12 mouse cellular contexts compared by ENCODE assay signal in genomic region chr5:135042105-135042788, GRCm38 (mm10). TPM values are rescaled to one million over a fixed set of nuclear protein-coding genes. Genes with fewer than 3 reads are reported as not detected.
DNase-seq lines count a peak whose midpoint lies in the region; ATAC-seq and TF ChIP-seq lines count a peak whose summit lies in the region.
"Had no signal": no experiment of that assay in that cellular context is flagged by ENCODE, and none has a peak within 500 bp of the region (broad histone marks: within the 10 kb centered on the region; RNA-seq: fewer than 3 reads in every experiment).

No protein-coding gene starts in this region.

- H3K4me2 ChIP-seq in heart, embryonic 11.5 days = peak overlapping the region; percentile 30
- no peak overlapping the region for H3K4me2 ChIP-seq in midbrain, embryonic 11.5 days
- no peak overlapping the region for H3K4me2 ChIP-seq in midbrain, embryonic 14.5 days (ENCODE audit: low read length)
- H3K4me2 ChIP-seq in liver, embryonic 12.5 days = peak overlapping the region; percentile 70
- H3K4me2 ChIP-seq: neural tube, embryonic 12.5 days had no signal

- no peaks in the 10 kb centered on the region for H3K9me3 ChIP-seq in heart, embryonic 11.5 days (replicated peaks; ENCODE audit: control insufficient read depth, low read length)
- H3K9me3 ChIP-seq in midbrain, embryonic 11.5 days (ENCODE audit: control insufficient read depth, low read length) = no peaks in the 10 kb centered on the region
- no peaks in the 10 kb centered on the region for H3K9me3 ChIP-seq in midbrain, embryonic 14.5 days (ENCODE audit: control insufficient read depth, low read length)
- no peaks in the 10 kb centered on the region for H3K9me3 ChIP-seq in liver, embryonic 12.5 days (replicated peaks)
- H3K9me3 ChIP-seq: neural tube, embryonic 12.5 days had no signal

- no peak overlapping the region for H3K4me3 ChIP-seq in heart, embryonic 11.5 days (ENCODE audit: low read depth, low read length)
- H3K4me3 ChIP-seq in heart, adult 2 months = no peak overlapping the region
- no peak overlapping the region for H3K4me3 ChIP-seq in midbrain, embryonic 11.5 days (ENCODE audit: low read depth, low read length)
- H3K4me3 ChIP-seq in midbrain, embryonic 14.5 days (replicated peaks; ENCODE audit: low read depth, low read length) = no peak overlapping the region
- peak overlapping the region; percentile 48 for H3K4me3 ChIP-seq in liver, embryonic 12.5 days
- H3K4me3 ChIP-seq: neural tube, embryonic 12.5 days had no signal

- no peaks in the 10 kb centered on the region for H3K27me3 ChIP-seq in heart, embryonic 11.5 days (ENCODE audit: control insufficient read depth, insufficient read depth, low read length)
- no peaks in the 10 kb centered on the region for H3K27me3 ChIP-seq in heart, adult 2 months (ENCODE audit: control insufficient read depth, insufficient read depth, low read length)
- H3K27me3 ChIP-seq in midbrain, embryonic 11.5 days (ENCODE audit: control insufficient read depth, insufficient read depth, low read length) = no peaks in the 10 kb centered on the region
- no peaks in the 10 kb centered on the region for H3K27me3 ChIP-seq in midbrain, embryonic 14.5 days (ENCODE audit: control insufficient read depth, insufficient read depth, low read length)
- H3K27me3 ChIP-seq in liver, embryonic 12.5 days (replicated peaks) = no peaks in the 10 kb centered on the region
- H3K27me3 ChIP-seq: neural tube, embryonic 12.5 days had no signal

- DNase-seq in heart, adult 2 months = no peak
- peak; percentile 66 for DNase-seq in midbrain, embryonic 11.5 days (ENCODE audit: low spot score, missing footprints)
- no peak for DNase-seq in midbrain, embryonic 14.5 days
- no peak for DNase-seq in layer of hippocampus, adult 9-11 months
- DNase-seq in adrenal gland, adult 2 months = no peak
- no peak for DNase-seq in gastrocnemius, adult 8-10 months (ENCODE audit: low spot score in 2 of 2)
- DNase-seq: cerebellum, adult 11-12 months; lung, postnatal 4 days; thymus, adult 18-20 months had no signal

- 34% methylated on average over 21 of the region's 21 CpGs for WGBS in heart, embryonic 11.5 days (ENCODE audit: insufficient replicate concordance)
- WGBS in heart, adult 2 months = 71% methylated on average over 21 of the region's 21 CpGs
- 24% methylated on average over 21 of the region's 21 CpGs for WGBS in midbrain, embryonic 11.5 days
- WGBS in midbrain, embryonic 14.5 days = 25% methylated on average over 21 of the region's 21 CpGs
- WGBS in liver, embryonic 12.5 days (ENCODE audit: insufficient replicate concordance) = 28% methylated on average over 20 of the region's 21 CpGs

- intact Hi-C loops in heart, adult 2 months (cut with DNase I) = no loop called here

- peaks cover 15% of the 10 kb centered on the region for H3K4me1 ChIP-seq in heart, embryonic 11.5 days (ENCODE audit: control insufficient read depth, insufficient read depth, low read length)
- no peaks in the 10 kb centered on the region for H3K4me1 ChIP-seq in heart, adult 2 months (ENCODE audit: control insufficient read depth, insufficient read depth, low read length)
- no peaks in the 10 kb centered on the region for H3K4me1 ChIP-seq in midbrain, embryonic 11.5 days (ENCODE audit: control insufficient read depth, insufficient read depth, low read length)
- H3K4me1 ChIP-seq in midbrain, embryonic 14.5 days (ENCODE audit: control insufficient read depth, insufficient read depth, low read length) = no peaks in the 10 kb centered on the region
- peaks cover 45% of the 10 kb centered on the region for H3K4me1 ChIP-seq in liver, embryonic 12.5 days
- H3K4me1 ChIP-seq: neural tube, embryonic 12.5 days had no signal

- no peak for TF ChIP-seq EP300 in heart, adult 2 months (IDR thresholded peaks at IDR 0.05; ENCODE audit: insufficient read depth, low read depth, low read length)

- ATAC-seq in heart, embryonic 11.5 days (replicated peaks; ENCODE audit: insufficient number of reproducible peaks, low FRiP score, low TSS enrichment) = peak; percentile 31; the same call in 1 of the 2 replicates
- ATAC-seq in midbrain, embryonic 11.5 days (ENCODE audit: low FRiP score) = 0 out of 2 replicates have a peak, but pooled peaks have one; percentile 22
- ATAC-seq in midbrain, embryonic 14.5 days (ENCODE audit: low FRiP score, low TSS enrichment) = no peak
- peak; percentile 71 for ATAC-seq in liver, embryonic 12.5 days

- no peak overlapping the region for H3K27ac ChIP-seq in heart, embryonic 11.5 days (ENCODE audit: low read depth, low read length)
- no peak overlapping the region for H3K27ac ChIP-seq in heart, adult 2 months
- H3K27ac ChIP-seq in midbrain, embryonic 11.5 days (ENCODE audit: low read depth, low read length) = no peak overlapping the region
- no peak overlapping the region for H3K27ac ChIP-seq in midbrain, embryonic 14.5 days (replicated peaks; ENCODE audit: low read depth, low read length)
- H3K27ac ChIP-seq in liver, embryonic 12.5 days = peak overlapping the region; percentile 48
- H3K27ac ChIP-seq: neural tube, embryonic 12.5 days had no signal

- no peak for TF ChIP-seq CTCF in heart, adult 2 months (IDR thresholded peaks at IDR 0.05)

- no peaks in the 10 kb centered on the region for H3K79me2 ChIP-seq in heart, adult 2 months (replicated peaks; ENCODE audit: control insufficient read depth, insufficient read depth, low read length)

- TF ChIP-seq POLR2A in heart, adult 2 months (IDR thresholded peaks at IDR 0.05; ENCODE audit: insufficient read depth, low read depth, low read length) = no peak

- H3K9ac ChIP-seq in heart, embryonic 11.5 days (ENCODE audit: low read depth, low read length) = no peak overlapping the region
- no peak overlapping the region for H3K9ac ChIP-seq in heart, adult 2 months (ENCODE audit: low read depth, low read length)
- H3K9ac ChIP-seq in midbrain, embryonic 11.5 days (ENCODE audit: low read length) = no peak overlapping the region
- H3K9ac ChIP-seq in midbrain, embryonic 14.5 days (replicated peaks; ENCODE audit: low read length) = no peak overlapping the region
- peak overlapping the region; percentile 56; the same call in 1 of the 2 replicates for H3K9ac ChIP-seq in liver, embryonic 12.5 days
- H3K9ac ChIP-seq: neural tube, embryonic 12.5 days had no signal

- H3K36me3 ChIP-seq in heart, embryonic 11.5 days (ENCODE audit: control insufficient read depth, insufficient read depth, low read length) = peaks cover 8% of the 10 kb centered on the region
- H3K36me3 ChIP-seq in heart, adult 2 months (ENCODE audit: control insufficient read depth, insufficient read depth, low read length) = no peaks in the 10 kb centered on the region
- H3K36me3 ChIP-seq in midbrain, embryonic 11.5 days (ENCODE audit: control insufficient read depth, insufficient read depth, low read length) = peaks cover 2% of the 10 kb centered on the region; the same call in 1 of the 2 replicates
- H3K36me3 ChIP-seq in midbrain, embryonic 14.5 days (ENCODE audit: control insufficient read depth, insufficient read depth, low read length) = peaks cover 21% of the 10 kb centered on the region
- peaks cover 20% of the 10 kb centered on the region for H3K36me3 ChIP-seq in liver, embryonic 12.5 days

RNA-seq across cellular contexts. Expression of gene Stx1a, which starts 19.0 kb away (rescaled TPM):
- 10.4 and 13.4 TPM in 2 replicates for polyA plus RNA-seq in heart, embryonic 11.5 days (2014; fragmentation: Nextera tagmentation; extraction: Ambion mirVana)
- total RNA-seq in heart, adult 2 months (2021) = 1 to 10 TPM; 1.4 to 1.5 TPM
- 4.7 and 5.1 TPM in 2 replicates for polyA plus RNA-seq in heart, adult 2 months (2012; rRNA removed)
- 16.1 and 17.7 TPM in 2 replicates for polyA plus RNA-seq in midbrain, embryonic 11.5 days (2014; fragmentation: Nextera tagmentation; extraction: Ambion mirVana)
- polyA plus RNA-seq in midbrain, embryonic 14.5 days (2014; fragmentation: Nextera tagmentation; extraction: Ambion mirVana) = 106 and 137 TPM in 2 replicates
- polyA plus RNA-seq in liver, embryonic 12.5 days (2016; fragmentation: Nextera tagmentation; extraction: Ambion mirVana) = 2.7 and 2.8 TPM in 2 replicates
- 1 to 10 TPM; 5.9 to 7.5 TPM for total RNA-seq in adrenal gland, adult 2 months (2021)
- 23.2 and 31.8 TPM in 2 replicates for polyA plus RNA-seq in adrenal gland, adult 2 months (2012; rRNA removed)
- total RNA-seq in gastrocnemius, adult 8-10 months (2022) = 1 to 10 TPM in 1 of 4 experiments, under 1 TPM in 3; 0.22 to 1.3 (median 0.39) TPM

RNA-seq across cellular contexts. Expression of gene Dnajc30, which starts 21.8 kb away (rescaled TPM):
- 29.2 and 30.9 TPM in 2 replicates for polyA plus RNA-seq in heart, embryonic 11.5 days (2014; fragmentation: Nextera tagmentation; extraction: Ambion mirVana)
- 10 to 100 TPM; 38.4 to 46.1 TPM for total RNA-seq in heart, adult 2 months (2021)
- polyA plus RNA-seq in heart, adult 2 months (2012; rRNA removed) = 34.7 and 35.7 TPM in 2 replicates
- 30.0 and 30.2 TPM in 2 replicates for polyA plus RNA-seq in midbrain, embryonic 11.5 days (2014; fragmentation: Nextera tagmentation; extraction: Ambion mirVana)
- polyA plus RNA-seq in midbrain, embryonic 14.5 days (2014; fragmentation: Nextera tagmentation; extraction: Ambion mirVana) = 47.3 and 49.3 TPM in 2 replicates
- 15.9 and 19.1 TPM in 2 replicates for polyA plus RNA-seq in liver, embryonic 12.5 days (2016; fragmentation: Nextera tagmentation; extraction: Ambion mirVana)
- 10 to 100 TPM; 30.7 to 43.3 TPM for total RNA-seq in adrenal gland, adult 2 months (2021)
- 85.4 and 105 TPM in 2 replicates for polyA plus RNA-seq in adrenal gland, adult 2 months (2012; rRNA removed)
- total RNA-seq in gastrocnemius, adult 8-10 months (2022) = 10 to 100 TPM; 24.3 to 26.8 (median 25.8) TPM

RNA-seq across cellular contexts. Expression of gene Bud23, which starts 22.5 kb away (rescaled TPM):
- 74.8 and 78.3 TPM in 2 replicates for polyA plus RNA-seq in heart, embryonic 11.5 days (2014; fragmentation: Nextera tagmentation; extraction: Ambion mirVana)
- 10 to 100 TPM; 20.5 to 21.1 TPM for total RNA-seq in heart, adult 2 months (2021)
- polyA plus RNA-seq in heart, adult 2 months (2012; rRNA removed) = 26.2 and 29.8 TPM in 2 replicates
- polyA plus RNA-seq in midbrain, embryonic 11.5 days (2014; fragmentation: Nextera tagmentation; extraction: Ambion mirVana) = 105 and 116 TPM in 2 replicates
- polyA plus RNA-seq in midbrain, embryonic 14.5 days (2014; fragmentation: Nextera tagmentation; extraction: Ambion mirVana) = 63.8 and 71.7 TPM in 2 replicates
- 97.8 and 104 TPM in 2 replicates for polyA plus RNA-seq in liver, embryonic 12.5 days (2016; fragmentation: Nextera tagmentation; extraction: Ambion mirVana)
- total RNA-seq in adrenal gland, adult 2 months (2021) = 10 to 100 TPM; 46.3 to 62.4 TPM
- polyA plus RNA-seq in adrenal gland, adult 2 months (2012; rRNA removed) = 62.8 and 65.6 TPM in 2 replicates
- 10 to 100 TPM; 25.7 to 36.4 (median 29.8) TPM for total RNA-seq in gastrocnemius, adult 8-10 months (2022)

RNA-seq across cellular contexts. Expression of gene Abhd11, which starts 33.3 kb away (rescaled TPM):
- 58.2 and 59.9 TPM in 2 replicates for polyA plus RNA-seq in heart, embryonic 11.5 days (2014; fragmentation: Nextera tagmentation; extraction: Ambion mirVana)
- 10 to 100 TPM; 56.9 to 64.5 TPM for total RNA-seq in heart, adult 2 months (2021)
- 90.2 and 110 TPM in 2 replicates for polyA plus RNA-seq in heart, adult 2 months (2012; rRNA removed)
- 37.8 and 41.2 TPM in 2 replicates for polyA plus RNA-seq in midbrain, embryonic 11.5 days (2014; fragmentation: Nextera tagmentation; extraction: Ambion mirVana)
- polyA plus RNA-seq in midbrain, embryonic 14.5 days (2014; fragmentation: Nextera tagmentation; extraction: Ambion mirVana) = 58.0 and 81.5 TPM in 2 replicates
- polyA plus RNA-seq in liver, embryonic 12.5 days (2016; fragmentation: Nextera tagmentation; extraction: Ambion mirVana) = 39.1 and 45.3 TPM in 2 replicates
- 10 to 100 TPM; 51.7 to 52.4 TPM for total RNA-seq in adrenal gland, adult 2 months (2021)
- 90.8 and 100.0 TPM in 2 replicates for polyA plus RNA-seq in adrenal gland, adult 2 months (2012; rRNA removed)
- total RNA-seq in gastrocnemius, adult 8-10 months (2022) = 10 to 100 TPM; 38.5 to 54.3 (median 46.0) TPM

RNA-seq across cellular contexts. Expression of gene Vps37d, which starts 35.8 kb away (rescaled TPM):
- 2.0 and 2.6 TPM in 2 replicates for polyA plus RNA-seq in heart, embryonic 11.5 days (2014; fragmentation: Nextera tagmentation; extraction: Ambion mirVana)
- under 1 TPM; 0.52 to 0.57 TPM for total RNA-seq in heart, adult 2 months (2021)
- polyA plus RNA-seq in heart, adult 2 months (2012; rRNA removed) = 0.61 and 0.72 TPM in 2 replicates
- polyA plus RNA-seq in midbrain, embryonic 11.5 days (2014; fragmentation: Nextera tagmentation; extraction: Ambion mirVana) = 6.8 and 9.6 TPM in 2 replicates
- 33.4 and 40.7 TPM in 2 replicates for polyA plus RNA-seq in midbrain, embryonic 14.5 days (2014; fragmentation: Nextera tagmentation; extraction: Ambion mirVana)
- 1.2 and 1.3 TPM in 2 replicates for polyA plus RNA-seq in liver, embryonic 12.5 days (2016; fragmentation: Nextera tagmentation; extraction: Ambion mirVana)
- total RNA-seq in adrenal gland, adult 2 months (2021) = 1 to 10 TPM; 1.4 to 4.5 TPM
- 7.4 and 9.7 TPM in 2 replicates for polyA plus RNA-seq in adrenal gland, adult 2 months (2012; rRNA removed)
- total RNA-seq in gastrocnemius, adult 8-10 months (2022) = under 1 TPM in 3 of 4 experiments, not detected in 1; 0.31 to 0.56 (median 0.41) TPM

Comparison
In these comparisons a context has a peak if more than half of its experiments do, and no peak if none do; other contexts are left out.
1. H3K4me2 ChIP-seq: peak in heart, embryonic 11.5 days (single experiment) and liver, embryonic 12.5 days (single experiment); none in midbrain, embryonic 11.5 days (single experiment) and midbrain, embryonic 14.5 days (single experiment).